Mouse (Mus musculus) heart, adult 2 months (tissue): ENCODE results near the gene Adamtsl1. TPM values are rescaled to one million over a fixed set of nuclear protein-coding genes. Genes with fewer than 3 reads are reported as not detected.

Experiments
- DNase-seq, 2 experiments: peaks; one replicate each; pipeline ENCODE4 v3.0.0; 2021
- H3K27ac ChIP-seq: fragments of 200-600 bp; 2 replicates; pipeline ENCODE4 v1.8.1; 2022
- H3K27me3 ChIP-seq: fragments of 200-500 bp; 2 replicates; pipeline ENCODE4 v1.6.1; 2012; ENCODE audit warnings: mild to moderate bottlenecking, low read length, inconsistent platforms, mixed read lengths; ENCODE audit not compliant: control insufficient read depth, insufficient read depth
- H3K36me3 ChIP-seq: fragments of 200-500 bp; 2 replicates; pipeline ENCODE4 v1.6.1; 2012; ENCODE audit warnings: low read length, inconsistent platforms; ENCODE audit not compliant: control insufficient read depth, insufficient read depth
- H3K4me1 ChIP-seq: fragments of 200-500 bp; 2 replicates; pipeline ENCODE4 v1.6.1; 2011; ENCODE audit warnings: low read length; ENCODE audit not compliant: control insufficient read depth, insufficient read depth
- H3K4me3 ChIP-seq: fragments of 200-600 bp; 2 replicates; pipeline ENCODE4 v1.8.1; 2022
- H3K79me2 ChIP-seq: fragments of 200-500 bp; replicated peaks from 2 replicates; pipeline ENCODE4 v1.6.1; 2012; ENCODE audit warnings: mild to moderate bottlenecking, inconsistent platforms, low read length, moderate library complexity, mixed read lengths; ENCODE audit not compliant: control insufficient read depth, insufficient read depth
- H3K9ac ChIP-seq: fragments of 200-500 bp; 2 replicates; pipeline ENCODE4 v1.6.1; 2012; ENCODE audit warnings: low read depth, mild to moderate bottlenecking, control low read depth, inconsistent platforms, low read length, mixed read lengths
- CTCF ChIP-seq: fragments of 200-600 bp; IDR thresholded peaks from 2 replicates; pipeline ENCODE4 v1.8.1; 2022; ENCODE audit warnings: antibody characterized with exemption, mild to moderate bottlenecking, moderate library complexity
- EP300 ChIP-seq: fragments of 200-500 bp; IDR thresholded peaks from 2 replicates; pipeline ENCODE4 v1.6.1; 2011; ENCODE audit warnings: low read depth, low read length, control low read depth; ENCODE audit not compliant: insufficient read depth
- POLR2A ChIP-seq: fragments of 200-500 bp; IDR thresholded peaks from 2 replicates; pipeline ENCODE4 v1.6.1; 2011; ENCODE audit warnings: mild to moderate bottlenecking, low read depth, low read length, control low read depth; ENCODE audit not compliant: insufficient read depth
- WGBS: fragments of 180-500 bp; shearing (Covaris S2); methylation state at CpG from one replicate; pipeline ENCODE4 v1.1.7; 2018; 5-methylcytosine and 5-hydroxymethylcytosine counted together
- intact Hi-C: fragments of 180-260 bp; cut with DNase I; formaldehyde crosslinking; loops from one replicate; pipeline ENCODE4 v1.15.1; 2025
- polyA plus RNA-seq: library from polyadenylated mRNA; depleted of rRNA; stranded (reverse); fragments of >200 nt; gene quantifications from 2 replicates; pipeline ENCODE4 v1.2.3, GENCODE M21; 2012
- total RNA-seq, 2 experiments: library from RNA; stranded (reverse); gene quantifications; 2 replicates each; pipeline ENCODE4 v1.2.3; 2021

Gene Adamtsl1
- total and polyA plus RNA-seq, 3 experiments: 2.2 to 3.2 (median 2.4) TPM

DNA sequence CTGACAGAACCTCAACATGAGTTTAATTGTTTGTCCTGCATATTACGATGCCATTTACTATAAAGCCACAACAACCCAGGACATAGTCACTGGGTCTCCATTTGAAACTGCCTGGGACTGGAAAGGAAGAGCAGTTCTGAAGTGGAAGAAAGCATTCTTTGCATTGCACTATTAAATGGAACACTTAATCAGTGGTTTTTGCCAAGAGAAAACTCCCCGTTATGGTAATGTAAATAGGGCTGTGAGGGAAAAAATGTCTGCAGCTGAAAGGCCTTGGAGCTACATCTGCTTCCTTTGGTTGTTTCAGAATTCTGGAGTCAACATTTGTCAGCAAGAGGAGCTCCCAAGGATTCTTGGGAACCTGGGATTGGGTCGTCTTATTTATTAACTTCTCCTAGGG is 462.2 kb downstream of the Adamtsl1 start:
- H3K4me3 ChIP-seq: no peak overlapping the region
- no peak overlapping the region for H3K9ac ChIP-seq
- intact Hi-C loops: no loop called here
- H3K36me3 ChIP-seq: no peaks in the 10 kb centered on the region
- 84% methylated on average over 3 of the region's 3 CpGs for WGBS
- no peak overlapping the region for H3K27ac ChIP-seq
- DNase-seq: no peak
- H3K79me2 ChIP-seq: no peaks in the 10 kb centered on the region
- no peaks in the 10 kb centered on the region for H3K27me3 ChIP-seq
- TF ChIP-seq CTCF: no peak
- H3K4me1 ChIP-seq: no peaks in the 10 kb centered on the region; the same call in 1 of the 2 replicates

DNA sequence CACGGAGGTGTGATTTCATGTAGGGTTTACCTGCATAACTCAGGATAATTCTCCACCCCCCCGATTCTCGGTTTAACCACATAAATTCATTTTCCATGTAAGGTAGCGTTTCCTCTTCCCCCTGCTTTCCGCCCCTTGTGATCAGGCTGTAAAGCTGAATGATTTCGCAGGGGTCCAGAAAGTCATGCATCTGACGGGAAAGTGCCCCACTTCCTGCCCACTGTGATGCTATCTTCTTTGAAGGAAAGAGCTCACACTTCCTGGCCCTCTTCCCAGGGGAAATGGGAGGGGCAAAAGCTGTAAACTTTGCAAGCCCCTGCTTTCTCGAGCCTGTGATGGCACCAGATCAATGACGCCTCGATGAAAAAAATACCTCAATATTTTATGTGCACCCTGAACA is 465.2 kb downstream of the Adamtsl1 start:
- 46% methylated on average over 10 of the region's 10 CpGs for WGBS
- no peak overlapping the region for H3K4me3 ChIP-seq
- no peak overlapping the region for H3K9ac ChIP-seq
- no peaks in the 10 kb centered on the region; the same call in 1 of the 2 replicates for H3K4me1 ChIP-seq
- no peaks in the 10 kb centered on the region for H3K79me2 ChIP-seq
- intact Hi-C loops: no loop called here
- no peak overlapping the region for H3K27ac ChIP-seq
- no peak for DNase-seq
- H3K36me3 ChIP-seq: no peaks in the 10 kb centered on the region
- no peak for TF ChIP-seq CTCF
- no peaks in the 10 kb centered on the region for H3K27me3 ChIP-seq

GRCm38 (mm10) chr4:86006596-86006995 is 492.6 kb downstream of the Adamtsl1 start:
- no peak for DNase-seq
- no peak overlapping the region for H3K4me3 ChIP-seq
- TF ChIP-seq EP300 (no peak), CTCF (no peak), POLR2A (no peak)
- 62% methylated on average over 5 of the region's 5 CpGs for WGBS
- intact Hi-C loops: no loop called here
- no peak overlapping the region for H3K9ac ChIP-seq
- H3K4me1 ChIP-seq: no peaks in the 10 kb centered on the region
- H3K27me3 ChIP-seq: no peaks in the 10 kb centered on the region
- no peak overlapping the region for H3K27ac ChIP-seq
- no peaks in the 10 kb centered on the region for H3K36me3 ChIP-seq
- H3K79me2 ChIP-seq: no peaks in the 10 kb centered on the region

GRCm38 (mm10) chr4:86013640-86014039 is 499.7 kb downstream of the Adamtsl1 start:
- Histone ChIP-seq H3K4me3 (no peak overlapping the region), H3K9ac (no peak overlapping the region), H3K4me1 (no peaks in the 10 kb centered on the region), H3K79me2 (no peaks in the 10 kb centered on the region), H3K27ac (no peak overlapping the region), H3K36me3 (no peaks in the 10 kb centered on the region), H3K27me3 (no peaks in the 10 kb centered on the region)
- no peak for DNase-seq
- no peak for TF ChIP-seq POLR2A
- no peak for TF ChIP-seq CTCF
- no peak for TF ChIP-seq EP300
- intact Hi-C loops: no loop called here
- WGBS: 86% methylated on average over 3 of the region's 3 CpGs

- H3K79me2 ChIP-seq: no peaks in the 10 kb centered on the region
- DNase-seq: no peak
- H3K27me3 ChIP-seq: no peaks in the 10 kb centered on the region
- WGBS: 91% methylated on average over 1 of the region's 1 CpGs
- H3K27ac ChIP-seq: no peak overlapping the region
- H3K36me3 ChIP-seq: no peaks in the 10 kb centered on the region
- no peaks in the 10 kb centered on the region for H3K4me1 ChIP-seq
- intact Hi-C loops: no loop called here
- H3K9ac ChIP-seq: no peak overlapping the region
- no peak overlapping the region for H3K4me3 ChIP-seq
- no peak for TF ChIP-seq CTCF
- TF ChIP-seq POLR2A: no peak
- no peak for TF ChIP-seq EP300
Measured at GRCm38 (mm10) chr4:86018928-86019327, 505.0 kb downstream of the Adamtsl1 start.

DNA sequence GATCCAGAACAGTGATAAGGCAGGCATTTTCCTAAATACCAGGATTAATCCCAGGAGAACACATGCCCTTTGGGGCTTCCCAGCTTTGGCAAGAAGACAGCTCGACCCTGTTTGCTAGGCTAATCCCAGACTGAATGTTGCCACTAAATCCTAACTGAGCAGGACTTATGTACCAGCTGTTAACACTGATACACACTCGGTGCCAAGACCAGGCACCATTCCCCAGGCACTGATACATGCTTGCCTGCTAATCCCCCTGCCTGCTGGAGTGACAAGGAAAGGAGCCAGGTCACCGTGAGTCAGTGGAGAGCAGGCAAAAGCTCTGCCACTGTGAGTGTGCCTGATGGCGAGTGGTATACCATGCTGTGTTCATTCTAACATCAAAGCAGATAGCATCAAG is 505.6 kb downstream of the Adamtsl1 start:
- DNase-seq: no peak
- intact Hi-C loops: no loop called here
- Histone ChIP-seq H3K4me3 (no peak overlapping the region), H3K4me1 (no peaks in the 10 kb centered on the region), H3K36me3 (no peaks in the 10 kb centered on the region), H3K9ac (no peak overlapping the region), H3K27ac (no peak overlapping the region), H3K79me2 (no peaks in the 10 kb centered on the region), H3K27me3 (no peaks in the 10 kb centered on the region)
- WGBS: 40% methylated on average over 4 of the region's 4 CpGs
- TF ChIP-seq POLR2A (no peak), CTCF (no peak), EP300 (no peak)
